Mouse (Mus musculus) ovary, adult 18-20 months (tissue): ENCODE measurements around the gene Clpx.
"Not testable (repeated sequence)": the region's sequence is repeated elsewhere in the genome, so short reads cannot be mapped to it uniquely, and the experiment has no call there.

Source experiments
- DNase-seq: peaks from one replicate; pipeline ENCODE4 v3.0.0; 2022; ENCODE audit warnings: low spot score, mixed read lengths

Clpx gene

DNA sequence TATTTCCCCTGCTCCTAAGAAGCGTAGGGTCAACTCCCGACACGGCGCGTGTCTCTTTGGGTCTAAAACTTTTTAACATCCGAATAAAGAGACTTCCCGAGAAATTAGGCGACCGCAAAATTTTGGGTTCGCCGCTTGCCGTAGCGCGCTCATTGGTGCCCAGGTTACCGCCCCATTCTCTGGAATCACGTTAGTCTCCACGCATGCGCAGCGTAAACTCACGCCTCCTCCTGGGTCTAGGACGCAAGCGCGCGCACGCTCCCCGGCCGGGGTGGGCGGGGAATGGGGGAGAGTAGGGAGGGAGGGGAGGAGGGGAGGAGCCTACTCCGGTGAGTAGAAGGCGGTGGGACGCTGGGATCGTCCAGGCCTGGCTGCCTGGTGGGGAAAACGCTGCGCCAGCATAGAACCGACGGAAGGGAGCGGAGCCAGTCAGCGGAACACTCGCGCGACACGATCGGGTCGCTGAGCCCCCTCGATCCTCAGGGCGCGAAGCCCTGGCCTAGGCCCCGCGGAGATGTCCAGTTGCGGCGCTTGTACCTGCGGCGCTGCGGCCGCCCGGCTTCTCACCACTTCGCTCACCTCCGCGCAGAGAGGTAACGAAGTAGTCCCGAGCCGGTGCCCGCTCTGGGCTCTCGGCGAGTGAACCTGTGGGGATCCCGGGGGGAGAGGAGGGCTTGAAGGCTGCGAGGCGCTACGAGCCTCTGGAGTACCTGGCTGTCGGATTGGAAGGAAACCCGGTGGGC is at the start of gene Clpx:
Gene Clpx (plus strand): TSS at position 288 of the 743 bp plus-strand sequence.
- peak; percentile 97 for DNase-seq

DNA sequence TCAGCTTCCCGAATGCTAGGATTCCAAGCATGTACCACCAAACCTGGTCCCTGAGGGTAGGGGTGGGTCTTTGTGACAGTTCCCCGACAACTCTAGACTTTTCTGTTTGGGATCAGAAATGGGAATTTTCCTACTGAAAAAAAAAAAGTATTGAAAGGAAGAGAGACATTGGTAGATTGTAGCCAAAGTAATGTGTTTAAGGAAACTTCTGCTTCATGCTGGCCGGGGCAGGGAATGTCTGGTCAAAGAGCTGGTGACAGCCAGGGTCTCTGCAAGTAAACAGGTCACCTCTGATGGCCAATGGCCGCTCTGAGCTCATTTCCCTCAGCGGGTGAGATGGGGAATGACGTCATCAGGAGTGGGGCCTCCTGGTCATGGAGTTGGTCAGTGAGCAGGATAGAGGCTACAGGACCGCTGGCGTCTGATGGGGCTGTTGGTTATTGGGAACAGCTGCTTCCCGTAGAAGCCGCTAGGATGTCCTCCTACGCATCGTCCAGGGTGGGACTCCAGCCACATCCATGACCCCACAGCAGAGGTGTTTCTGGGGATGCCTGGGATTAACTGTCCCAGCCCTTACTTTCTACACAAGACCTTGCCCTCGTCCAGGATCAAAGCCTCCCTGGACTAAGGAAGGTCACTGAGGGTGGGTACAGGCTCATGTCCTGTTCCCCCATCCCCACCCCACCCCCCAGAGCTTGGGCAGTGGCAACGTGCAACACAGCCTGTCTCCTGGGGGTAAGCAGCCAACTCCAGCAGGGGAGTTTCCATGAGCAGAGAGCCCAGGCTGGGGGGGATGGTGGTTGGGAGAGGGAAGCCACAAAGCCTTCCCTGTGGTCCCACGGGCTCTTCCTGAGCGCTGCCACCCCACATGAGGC is 46.3 kb upstream of the Clpx start:
- DNase-seq: no peak

DNA sequence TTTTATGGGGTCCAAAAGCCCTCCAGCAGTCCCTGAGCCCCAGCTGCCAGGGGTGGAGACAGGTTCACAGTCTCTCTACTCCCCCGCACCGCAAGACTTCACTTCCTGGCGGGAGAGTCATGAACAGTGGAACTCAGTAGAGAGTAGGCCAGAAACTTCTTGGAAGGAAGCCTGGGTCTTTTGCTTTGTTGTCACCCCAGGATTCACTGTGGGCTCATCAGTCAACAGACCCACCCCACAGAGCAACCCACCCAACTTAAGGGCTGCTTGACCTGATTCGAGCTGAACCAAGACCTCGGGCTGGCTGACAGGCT is 45.7 kb upstream of the Clpx start:
- DNase-seq: peak; percentile 27

GRCm38 (mm10) chr9:65252026-65252425 is 42.0 kb upstream of the Clpx start:
- no peak for DNase-seq

DNA sequence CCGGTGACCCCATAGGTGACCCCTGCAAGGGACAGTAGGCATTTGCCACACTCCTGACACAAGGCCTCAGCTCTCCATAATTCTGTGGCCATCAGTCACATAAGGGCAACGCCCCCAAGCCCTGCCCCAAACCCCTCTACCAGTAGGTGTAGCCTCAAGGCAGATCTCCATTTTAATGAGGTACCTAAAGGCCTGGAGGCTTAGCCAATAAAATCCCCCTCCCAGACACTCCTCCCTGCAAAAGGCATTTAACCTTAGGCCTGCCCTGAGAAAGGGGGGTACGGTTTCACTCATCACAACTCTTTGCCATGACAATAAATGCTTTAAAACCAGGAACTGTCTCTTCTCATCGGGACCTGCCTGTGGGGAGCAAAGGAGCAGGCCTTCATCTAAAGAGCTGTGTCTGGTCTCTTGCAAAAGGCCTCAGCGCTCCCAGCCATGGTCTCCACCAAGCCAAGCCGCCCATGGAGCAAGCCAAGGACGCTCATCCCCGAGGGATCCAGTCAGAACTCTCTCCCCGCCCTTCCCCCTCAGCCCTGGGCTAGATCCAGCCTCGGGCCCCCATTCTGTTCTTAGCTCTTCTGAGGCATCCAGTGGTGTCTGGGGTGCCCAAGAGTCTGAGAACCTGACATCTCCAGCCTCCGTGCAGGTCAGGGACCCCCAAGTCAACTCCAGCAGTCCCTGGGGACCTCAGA is 38.0 kb upstream of the Clpx start:
- no peak for DNase-seq

- DNase-seq: no peak
Observed at GRCm38 (mm10) chr9:65257218-65257910, 36.7 kb upstream of the Clpx start.

DNA sequence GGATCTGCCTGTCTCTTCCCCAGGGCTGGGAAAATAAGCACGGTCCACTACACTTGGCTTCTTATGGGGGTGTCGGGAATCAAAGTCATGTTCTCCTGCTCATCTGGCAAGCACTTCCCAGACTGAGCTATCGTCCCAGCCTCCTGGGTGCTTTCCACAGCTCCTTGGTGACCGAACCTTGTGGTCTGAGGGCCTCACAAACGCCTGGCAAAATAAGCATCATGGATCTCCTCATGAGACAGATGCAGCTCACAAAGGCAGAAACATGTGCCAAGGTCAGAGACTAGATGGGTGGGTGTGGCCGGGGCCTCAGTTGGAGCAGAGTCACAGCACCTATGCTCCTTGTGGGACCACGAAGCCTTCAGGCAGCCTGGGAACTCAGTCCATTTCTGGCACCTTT is 34.7 kb upstream of the Clpx start:
- no peak for DNase-seq

DNA sequence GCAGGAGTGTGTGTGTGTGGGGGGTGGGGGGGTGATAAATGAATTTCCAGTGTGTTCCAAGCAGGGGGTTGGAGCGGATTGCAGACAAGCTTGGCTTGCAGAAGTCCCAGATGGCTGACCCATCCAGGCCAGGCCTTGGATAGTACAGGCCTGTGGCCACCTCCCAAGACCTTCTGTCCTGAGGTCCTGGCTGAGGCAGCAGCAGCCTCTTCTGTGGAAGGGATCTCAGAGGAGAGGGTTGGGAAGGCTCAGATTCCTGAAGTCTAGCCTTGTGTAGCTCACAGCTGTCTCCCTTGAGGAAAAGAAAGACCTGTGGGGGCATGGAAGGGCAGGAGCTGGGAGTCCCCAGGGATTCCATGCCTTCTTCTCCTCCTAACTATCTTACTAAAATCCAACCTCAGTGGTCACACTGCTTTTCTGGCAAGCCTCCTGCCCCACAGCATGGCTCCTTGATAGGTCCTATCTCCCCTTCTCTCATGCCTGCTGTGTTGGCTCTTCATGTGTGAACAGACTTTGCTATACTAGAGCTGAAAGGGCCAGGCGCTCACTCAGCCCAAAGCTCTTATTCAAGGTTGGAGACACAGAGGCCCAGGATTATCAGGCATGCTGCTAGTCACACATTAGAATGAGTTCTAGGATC is 32.3 kb upstream of the Clpx start:
- DNase-seq: no peak

DNA sequence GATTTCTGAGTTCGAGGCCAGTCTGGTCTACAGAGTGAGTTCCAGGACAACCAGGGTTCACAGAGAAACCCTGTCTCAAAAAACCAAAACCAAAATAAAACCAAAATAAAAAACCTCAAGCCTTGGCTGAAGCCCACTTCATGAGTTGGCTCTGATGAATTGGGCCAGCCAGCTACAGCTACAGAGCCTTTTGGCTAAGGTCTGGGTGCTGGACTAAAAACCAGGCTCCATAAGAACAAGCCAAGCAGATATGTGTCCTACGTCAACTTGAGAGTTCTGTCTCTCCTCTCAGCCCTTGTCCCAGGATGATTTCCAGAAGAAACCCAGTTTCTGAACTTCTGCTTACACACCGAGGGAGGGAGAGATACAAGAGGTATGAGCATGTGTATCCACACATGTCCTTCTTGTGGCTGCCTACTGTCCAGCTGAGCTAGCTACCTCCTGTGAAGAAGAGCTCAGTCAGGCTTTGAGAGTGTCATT is 31.4 kb upstream of the Clpx start:
- no peak for DNase-seq

GRCm38 (mm10) chr9:65264959-65265358 is 29.1 kb upstream of the Clpx start, which contains the start of gene Cilp:
Gene Cilp (plus strand): TSS chr9:65265180.
- DNase-seq: no peak

GRCm38 (mm10) chr9:65267742-65268515 is 26.1 kb upstream of the Clpx start:
- DNase-seq: no peak

- no peak for DNase-seq
Observed at GRCm38 (mm10) chr9:65273048-65273809, 20.8 kb upstream of the Clpx start.

DNA sequence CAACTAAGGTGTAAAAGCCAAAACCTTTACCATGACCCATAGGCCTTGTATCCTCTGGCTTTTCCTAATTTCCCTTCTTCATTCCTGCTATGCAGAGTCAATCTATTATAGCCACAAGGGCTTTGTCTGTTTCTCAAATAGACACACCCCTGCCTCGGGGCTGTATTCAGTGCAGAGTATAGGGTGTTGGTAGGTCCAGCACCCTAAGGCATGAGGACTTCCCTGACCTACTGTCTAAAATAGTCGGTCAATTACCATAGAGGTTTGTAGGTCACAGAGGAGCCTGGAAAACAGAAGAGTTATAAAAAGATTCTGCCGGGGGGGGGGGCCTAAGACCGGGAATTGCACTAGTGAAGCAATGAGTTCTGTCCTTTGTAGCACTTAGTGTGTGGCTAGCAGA is 20.2 kb upstream of the Clpx start:
- no peak for DNase-seq

DNA sequence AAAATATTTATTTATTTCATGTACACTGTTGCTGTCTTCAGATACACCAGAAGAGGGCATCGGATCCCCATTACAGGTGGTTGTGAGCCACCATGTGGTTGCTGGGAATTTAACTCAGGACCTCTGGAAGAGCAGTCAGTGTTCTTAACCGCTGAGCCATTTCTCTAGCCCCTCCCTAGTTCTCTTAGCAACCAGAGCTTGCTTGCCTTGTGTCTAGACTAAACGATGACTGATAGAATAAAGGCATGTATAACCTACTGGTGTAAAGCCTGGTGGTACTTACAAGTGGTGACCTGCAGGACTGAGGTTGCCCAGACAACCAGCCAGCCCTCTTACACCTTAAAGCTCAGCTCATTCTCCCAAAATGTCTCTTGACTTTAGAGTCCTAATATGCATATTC is 19.2 kb upstream of the Clpx start:
- not testable (repeated sequence) for DNase-seq

GRCm38 (mm10) chr9:65275810-65276530 is 18.1 kb upstream of the Clpx start:
- no peak for DNase-seq

DNA sequence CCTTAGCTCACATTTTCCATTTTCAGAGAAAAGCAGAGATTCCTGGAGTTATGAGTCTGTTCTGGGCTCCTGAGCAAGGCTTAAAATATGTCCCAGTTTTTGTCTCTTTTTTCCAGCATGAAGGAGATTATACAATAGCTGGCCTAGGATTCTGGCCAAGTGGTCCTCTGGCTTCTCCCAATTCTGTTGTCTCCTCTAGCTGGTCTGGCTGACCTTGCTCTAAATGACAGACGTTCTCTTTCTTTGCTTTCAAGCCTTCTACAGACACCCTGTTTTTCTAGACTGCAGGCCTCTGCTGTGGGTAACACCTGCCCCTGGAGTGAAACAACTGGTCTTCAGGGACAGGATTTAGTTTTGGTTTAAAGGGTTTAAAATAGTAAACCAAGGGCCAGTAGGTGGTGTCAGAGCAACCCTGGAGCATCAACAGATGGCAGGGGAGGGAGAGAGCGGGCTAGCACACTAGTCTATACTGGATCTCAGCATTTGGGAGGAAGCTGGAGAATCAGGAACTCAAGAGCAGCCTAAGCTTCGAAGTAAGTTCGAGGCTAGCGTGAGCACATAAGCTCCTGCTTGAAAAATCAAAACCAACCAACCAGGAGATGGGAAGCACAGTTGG is 12.4 kb upstream of the Clpx start:
- no peak for DNase-seq

DNA sequence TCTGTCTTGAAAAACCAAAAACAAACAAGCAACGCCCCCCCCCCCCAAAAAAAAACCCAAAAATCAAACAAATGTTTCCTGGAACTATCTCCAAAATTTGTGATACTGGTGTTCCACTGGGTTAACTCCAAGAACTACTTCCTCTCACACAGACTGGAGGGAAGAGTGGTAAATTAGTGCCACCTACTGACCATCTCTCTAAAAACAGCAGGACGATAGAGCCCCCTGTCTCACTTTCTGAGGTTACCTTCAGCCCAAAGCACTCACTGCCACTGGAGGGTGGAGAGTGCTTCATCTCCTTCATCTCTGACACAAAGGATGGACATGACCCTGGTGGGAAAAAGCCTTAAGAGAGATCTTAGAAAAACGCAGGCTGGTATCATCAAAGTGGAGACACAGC is 10.8 kb upstream of the Clpx start:
- DNase-seq: no peak

- DNase-seq: not testable (repeated sequence)
Observed at GRCm38 (mm10) chr9:65288252-65288651, 5.8 kb upstream of the Clpx start.

DNA sequence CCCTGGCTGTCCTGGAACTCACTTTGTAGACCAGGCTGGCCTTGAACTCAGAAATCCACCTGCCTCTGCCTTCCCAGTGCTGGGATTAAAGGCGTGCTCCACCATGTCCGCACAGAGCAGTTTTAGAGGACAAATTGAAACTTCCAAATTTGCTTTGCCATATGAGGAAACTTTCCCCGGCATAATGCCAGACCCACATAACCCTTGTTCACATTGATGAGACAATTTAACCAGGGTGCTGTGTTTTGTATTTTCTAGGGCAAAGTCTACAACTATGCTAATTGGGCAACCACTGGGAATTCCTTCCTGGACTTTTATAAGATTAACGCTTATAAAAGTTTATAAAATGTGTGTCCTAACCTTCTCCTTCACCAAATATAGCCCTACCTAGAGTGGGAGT is 4.1 kb upstream of the Clpx start:
- no peak for DNase-seq
